Mouse (Mus musculus): ENCODE results near the gene Mt4.

The Mt4 gene

DNA sequence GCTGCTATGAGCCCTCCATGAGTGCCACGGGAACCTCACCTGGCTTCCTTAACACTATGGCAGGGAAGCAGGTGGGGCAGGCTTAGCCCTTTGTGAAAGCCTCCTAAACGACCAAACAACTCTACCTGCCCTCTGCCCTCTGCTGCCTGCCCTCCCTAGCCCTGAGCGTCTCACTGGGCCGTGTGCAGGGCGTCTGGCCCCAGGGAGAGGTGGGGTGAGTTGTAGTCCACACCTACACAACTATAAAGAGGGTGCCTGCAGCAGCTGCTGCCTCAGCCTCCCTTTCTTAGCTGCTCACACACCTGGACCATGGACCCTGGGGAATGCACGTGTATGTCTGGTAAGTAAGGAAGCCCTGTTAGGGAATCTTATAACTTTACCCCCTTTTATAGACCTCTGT is at the start of gene Mt4:
Gene Mt4 (plus strand): TSS at position 265 of the 400 bp plus-strand sequence.
- no peak for DNase-seq (ENCODE audit: extremely low read depth, insufficient read length, low spot score)

DNA sequence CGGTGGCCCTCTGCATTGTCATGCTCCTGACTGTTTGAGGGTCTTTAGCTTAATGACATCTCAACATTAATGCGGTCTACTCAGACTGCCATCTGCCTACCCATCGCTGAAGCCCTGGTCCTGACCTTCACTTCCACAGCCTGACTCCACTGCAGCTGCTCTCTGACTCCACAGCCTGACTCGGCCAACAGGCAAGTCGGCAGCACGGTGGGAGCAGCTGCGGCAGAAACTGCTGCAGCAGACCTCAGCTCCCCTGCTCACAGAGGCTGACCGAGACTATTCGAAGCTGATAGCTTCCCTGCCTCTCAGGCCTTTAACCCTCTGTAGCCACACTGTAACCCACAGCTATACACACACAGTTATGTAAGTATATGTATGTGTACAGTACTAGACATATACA is 49.0 kb upstream of the Mt4 start:
- DNase-seq (ENCODE audit: extremely low read depth, insufficient read length, low spot score): no peak

DNA sequence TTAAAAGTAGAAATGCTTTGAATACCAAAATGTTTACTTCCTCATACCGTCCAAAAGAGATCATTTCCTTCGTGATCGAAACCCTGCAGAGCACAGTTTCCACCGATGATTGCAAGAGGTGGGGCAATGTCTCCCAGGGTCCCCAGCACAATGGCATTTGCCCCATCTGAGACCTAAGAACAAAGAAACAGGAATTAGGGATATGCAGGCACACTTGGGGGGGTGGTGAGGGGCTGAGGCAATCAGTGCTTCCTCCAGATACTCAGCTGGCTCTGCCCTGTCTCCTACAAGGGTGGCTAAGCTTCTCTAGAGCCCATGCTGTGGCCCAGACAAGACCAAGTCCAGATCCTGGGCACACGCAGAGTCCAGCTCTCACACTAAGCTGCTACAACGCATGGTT is 47.3 kb upstream of the Mt4 start:
- no peak for DNase-seq (ENCODE audit: extremely low read depth, insufficient read length, low spot score)

DNA sequence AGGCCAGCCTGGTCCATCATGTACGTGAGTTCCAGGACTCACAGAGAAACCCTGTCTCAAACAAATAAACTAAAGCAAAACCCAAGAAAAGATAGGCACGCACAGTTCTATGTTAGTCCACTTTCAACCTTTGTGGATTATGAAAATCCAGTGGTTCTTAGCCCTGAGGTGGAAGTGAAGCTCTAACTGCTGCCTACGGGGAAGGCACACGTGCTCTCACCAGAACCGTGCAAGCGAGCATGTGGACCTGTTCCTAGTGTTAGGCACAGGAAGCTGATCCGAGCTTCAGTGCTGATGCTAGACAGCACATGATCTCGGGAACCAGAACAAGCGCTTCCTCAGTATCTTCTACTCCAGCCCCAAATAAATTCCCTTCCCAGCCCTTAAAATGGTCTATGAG is 44.1 kb upstream of the Mt4 start:
- DNase-seq (ENCODE audit: extremely low read depth, insufficient read length, low spot score): no peak

DNA sequence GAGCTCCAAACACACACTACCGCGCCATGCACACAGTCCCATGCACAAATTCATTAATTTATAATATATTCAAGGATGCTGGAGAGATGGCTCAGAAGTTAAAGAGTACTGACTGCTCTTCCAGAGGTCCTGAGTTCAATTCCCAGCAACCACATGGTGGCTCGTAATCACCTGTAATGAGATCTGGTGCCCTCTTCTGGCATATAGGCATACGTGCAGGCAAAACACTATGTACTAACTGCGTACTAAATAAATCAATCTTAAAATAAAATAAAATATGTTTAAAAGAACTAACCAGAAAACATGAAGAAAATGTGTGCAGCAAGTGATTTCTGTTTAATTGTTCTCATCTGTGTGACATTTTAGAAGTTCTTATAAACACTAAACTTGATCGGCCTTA is 42.7 kb upstream of the Mt4 start:
- DNase-seq (ENCODE audit: extremely low read depth, insufficient read length, low spot score): no peak

DNA sequence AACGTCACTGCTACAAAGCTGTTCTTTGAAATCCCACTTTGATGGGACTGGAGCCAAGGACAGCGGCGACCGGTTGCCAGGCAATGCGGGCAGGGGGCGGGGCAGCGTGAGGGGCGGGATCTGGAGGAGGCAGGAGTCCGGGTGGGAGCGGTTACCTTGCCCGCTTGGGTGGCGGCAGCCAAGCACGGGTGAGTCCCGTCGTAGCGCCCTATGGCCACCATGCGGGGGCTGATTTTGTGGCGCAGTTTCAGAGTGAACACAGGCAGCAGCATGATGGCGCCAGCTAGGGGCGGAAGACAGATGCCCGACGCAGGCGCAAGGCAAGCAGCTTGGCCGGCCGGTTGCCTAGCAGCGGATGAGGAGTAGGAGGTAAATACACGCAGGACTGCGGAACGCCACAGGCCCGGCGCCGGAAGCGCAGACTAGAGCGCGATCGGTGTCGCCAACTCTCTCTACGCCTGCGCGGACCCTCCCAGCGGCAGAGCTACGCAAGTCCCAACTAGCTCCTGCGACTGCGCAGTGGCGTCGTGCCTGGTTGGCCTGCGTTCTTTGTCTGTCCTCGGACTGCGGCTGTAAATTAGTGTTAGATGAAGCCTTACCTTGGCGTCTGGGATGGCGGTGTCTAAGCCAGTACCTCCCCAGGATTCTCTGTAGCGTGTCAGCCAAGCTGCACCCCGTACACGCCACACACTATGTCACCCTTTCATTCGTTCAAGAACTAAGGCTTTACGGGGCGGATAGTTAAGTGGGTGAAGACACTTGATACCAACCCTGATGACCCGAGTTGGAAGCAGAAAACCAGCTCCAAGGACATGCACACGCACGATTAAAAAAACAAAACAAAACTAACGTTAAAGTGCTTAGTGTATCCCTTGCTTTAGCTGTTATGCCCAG is 38.7 kb upstream of the Mt4 start, which contains the start of gene Bbs2:
Gene Bbs2 (minus strand): TSS at position 848 of the 894 bp plus-strand sequence.
- DNase-seq (ENCODE audit: extremely low read depth, insufficient read length, low spot score): peak; percentile 99

DNA sequence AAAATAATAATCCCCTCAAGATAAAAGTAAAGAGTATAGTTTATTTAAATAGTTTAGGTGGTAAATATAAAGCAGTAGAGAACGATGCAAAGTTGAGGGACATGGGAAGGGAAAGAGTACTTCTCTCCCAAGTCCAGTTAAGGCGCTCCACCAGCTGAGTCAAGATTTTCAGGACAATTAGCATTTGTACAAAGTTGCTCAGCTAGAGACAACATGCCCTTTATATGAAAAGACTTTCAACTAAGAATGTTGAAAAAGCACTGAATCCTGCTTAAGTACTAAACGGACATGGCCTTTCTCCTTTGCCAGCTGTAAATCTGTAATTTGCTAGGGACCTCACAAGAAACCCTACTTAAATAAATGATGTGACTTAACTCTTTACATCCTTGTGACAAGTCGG is 38.0 kb upstream of the Mt4 start:
- no peak for DNase-seq (ENCODE audit: extremely low read depth, insufficient read length, low spot score)

DNA sequence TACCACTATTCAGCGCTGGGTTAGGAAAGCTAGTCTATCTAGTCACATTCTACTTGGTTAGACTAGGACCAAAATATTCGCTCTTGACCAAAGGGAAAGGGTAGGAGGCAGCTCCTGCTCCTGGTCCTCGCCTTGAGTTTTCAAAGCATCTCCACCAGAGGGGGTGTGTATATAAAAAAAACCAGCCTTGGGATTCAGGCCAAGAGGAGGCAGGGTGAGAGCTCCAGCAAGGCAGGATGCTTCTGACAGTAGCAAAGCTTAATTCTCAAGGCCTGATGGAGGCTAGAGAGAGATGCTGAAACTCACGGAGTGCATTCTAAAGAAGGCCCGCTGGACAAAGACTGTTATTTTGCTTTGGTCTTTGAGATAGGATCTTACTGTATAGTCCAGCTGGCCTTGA is 32.9 kb upstream of the Mt4 start:
- no peak for DNase-seq (ENCODE audit: extremely low read depth, insufficient read length, low spot score)

DNA sequence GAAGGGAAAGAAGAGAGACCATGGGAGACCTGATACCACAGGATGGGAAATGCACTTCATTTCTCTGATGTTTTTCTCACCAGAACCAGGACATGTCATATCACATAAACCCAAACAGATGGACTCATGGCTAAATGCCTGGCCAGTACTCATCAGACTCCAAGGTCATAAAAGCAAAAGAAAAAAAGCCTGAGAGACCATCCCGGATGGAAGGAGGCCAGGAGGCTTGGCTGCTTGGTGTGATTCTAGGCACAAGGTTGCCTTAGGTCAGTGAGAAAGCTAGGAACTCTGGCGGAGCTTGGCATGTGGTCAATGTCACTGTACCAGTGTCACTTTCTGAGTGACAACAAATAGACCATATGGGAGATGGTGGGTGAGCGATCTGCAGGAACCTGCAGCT is 29.1 kb upstream of the Mt4 start:
- DNase-seq (ENCODE audit: extremely low read depth, insufficient read length, low spot score): no peak

DNA sequence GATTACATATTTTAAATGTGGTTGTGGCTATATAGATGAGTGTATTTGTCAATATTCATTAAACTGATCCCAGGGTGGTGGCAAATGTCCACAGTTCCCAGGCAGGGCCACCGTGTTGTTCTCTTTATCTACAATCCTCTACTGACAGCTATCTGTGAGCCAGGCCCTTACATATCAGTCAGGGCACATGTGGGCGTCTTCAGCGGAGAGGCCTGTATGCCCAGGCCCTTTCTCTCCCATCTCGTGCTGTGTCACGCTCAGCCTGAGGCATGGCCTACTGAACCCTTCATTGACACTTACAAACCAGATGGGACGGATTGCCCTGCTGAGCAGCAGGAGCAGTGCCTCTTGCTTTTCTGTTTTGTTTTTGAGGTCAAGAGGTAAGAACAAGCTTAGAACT is 27.6 kb upstream of the Mt4 start:
- DNase-seq (ENCODE audit: extremely low read depth, insufficient read length, low spot score): no peak

DNA sequence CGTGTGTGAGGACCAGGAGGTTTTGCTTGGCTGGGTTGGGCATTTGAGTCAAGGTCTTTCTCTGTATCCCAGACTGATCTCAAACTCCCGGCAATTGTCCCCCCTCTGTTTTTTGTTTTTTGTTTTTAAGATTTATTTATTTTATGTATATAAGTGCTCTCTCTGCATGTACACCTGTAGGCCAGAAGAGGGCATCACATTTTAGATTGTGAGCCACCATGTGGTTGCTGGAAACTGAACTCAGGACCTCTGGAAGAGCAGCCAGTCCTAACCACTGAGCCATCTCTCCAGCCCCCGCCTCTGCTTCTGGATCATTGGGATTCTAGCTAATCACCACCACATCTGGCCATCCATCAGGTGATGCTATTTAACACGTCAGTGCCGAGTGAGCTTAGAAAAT is 27.2 kb upstream of the Mt4 start:
- DNase-seq (ENCODE audit: extremely low read depth, insufficient read length, low spot score): no peak

DNA sequence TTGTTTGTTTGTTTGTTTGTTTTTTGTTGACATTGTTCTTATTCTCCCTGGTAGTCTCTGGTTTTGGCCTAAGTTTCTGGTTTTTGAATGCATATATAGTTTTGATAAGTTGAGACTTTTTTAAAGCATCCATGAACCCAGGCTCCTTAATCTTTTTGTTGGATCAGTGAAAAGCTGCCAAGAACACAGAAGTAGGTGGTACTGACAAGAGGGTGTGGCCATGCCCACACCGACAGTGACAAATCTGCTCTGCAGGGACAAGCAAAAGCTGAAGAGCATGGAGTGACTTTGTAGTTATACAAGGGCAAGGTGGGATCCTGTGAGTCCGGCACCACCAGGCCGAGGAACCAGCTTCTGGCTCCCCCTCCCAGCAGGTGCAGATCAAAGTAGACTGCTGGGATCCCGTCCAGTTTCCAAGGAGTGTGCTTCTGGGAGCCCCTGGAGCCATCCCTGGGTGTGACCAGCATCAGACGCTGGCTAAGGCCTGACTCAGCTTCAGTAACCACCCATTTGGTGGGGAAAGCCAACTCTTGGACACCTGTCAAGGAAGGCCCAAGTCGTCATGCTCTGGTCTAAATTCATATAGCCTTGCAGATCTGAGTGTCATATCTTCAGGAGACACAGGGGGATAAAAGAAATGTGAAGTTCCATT is 26.3 kb upstream of the Mt4 start:
- peak; percentile 82 for DNase-seq (ENCODE audit: extremely low read depth, insufficient read length, low spot score)

DNA sequence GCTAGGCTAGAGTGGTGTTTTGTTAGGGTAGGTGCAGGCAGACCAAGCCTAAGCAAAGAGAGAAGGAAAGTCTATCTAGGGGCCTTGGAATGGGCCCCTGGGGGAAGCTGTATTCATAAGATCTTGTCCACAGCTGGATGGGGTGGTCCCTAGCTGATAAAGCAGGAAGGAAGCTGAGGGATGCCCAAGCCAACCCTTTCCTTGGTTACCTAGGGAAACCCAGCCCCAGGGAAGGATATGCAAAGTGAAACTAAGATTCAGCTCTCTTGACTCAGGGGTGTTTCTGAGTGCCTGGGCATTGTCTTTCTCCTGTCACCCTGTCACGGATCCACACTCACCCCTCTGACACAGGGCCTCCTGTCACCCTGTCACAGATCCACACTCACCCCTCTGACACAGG is 23.6 kb upstream of the Mt4 start:
- DNase-seq (ENCODE audit: extremely low read depth, insufficient read length, low spot score): no peak

DNA sequence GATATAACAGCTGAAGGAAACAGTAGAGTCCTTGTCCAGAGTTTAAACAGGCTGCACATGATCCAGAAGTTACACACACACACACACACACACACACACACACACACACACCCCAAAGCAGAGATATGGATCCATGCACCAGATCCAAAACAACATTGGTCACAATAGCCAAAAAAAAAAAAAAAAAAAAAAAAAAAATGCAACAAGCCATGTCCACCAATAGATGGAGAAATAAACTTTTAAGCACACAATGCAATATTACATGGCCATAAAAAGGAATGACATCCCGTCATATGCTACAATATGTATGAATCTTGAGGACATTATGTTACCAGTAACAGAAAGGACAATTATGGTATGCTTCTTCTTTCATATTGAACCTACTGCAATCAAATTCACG is 23.0 kb upstream of the Mt4 start:
- no peak for DNase-seq (ENCODE audit: extremely low read depth, insufficient read length, low spot score)

DNA sequence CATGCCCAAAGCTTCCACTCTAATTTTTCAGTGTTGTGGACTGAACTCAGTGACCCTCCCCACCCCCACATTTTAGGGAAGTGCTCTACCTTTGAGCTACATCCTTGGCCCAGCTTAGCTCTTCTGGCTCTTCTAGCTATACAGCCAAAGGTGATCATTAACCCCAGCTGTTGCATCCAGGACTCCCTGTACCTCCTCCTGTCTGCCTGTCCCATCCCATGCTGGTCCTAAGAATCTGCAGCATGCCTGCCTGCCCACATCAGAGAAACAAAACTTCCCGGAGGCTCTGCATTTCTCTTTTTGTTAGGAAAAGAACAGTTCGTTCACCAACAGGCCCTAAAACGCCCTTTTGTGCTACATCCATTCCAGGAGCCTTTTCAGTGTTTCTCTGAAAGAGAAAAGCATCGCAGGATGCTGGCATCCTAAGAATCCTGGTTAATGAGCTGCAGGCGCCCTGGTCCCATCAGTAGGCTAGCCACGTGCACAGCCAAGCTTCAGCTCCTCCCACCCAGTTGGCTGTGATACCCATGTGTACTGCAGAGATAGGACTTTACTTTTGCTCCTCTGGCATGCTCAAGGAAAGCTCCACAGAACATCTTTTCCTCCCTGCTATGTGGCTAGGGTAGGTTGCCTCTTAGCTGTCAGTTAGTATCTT is 18.1 kb upstream of the Mt4 start:
- DNase-seq (ENCODE audit: extremely low read depth, insufficient read length, low spot score): no peak

DNA sequence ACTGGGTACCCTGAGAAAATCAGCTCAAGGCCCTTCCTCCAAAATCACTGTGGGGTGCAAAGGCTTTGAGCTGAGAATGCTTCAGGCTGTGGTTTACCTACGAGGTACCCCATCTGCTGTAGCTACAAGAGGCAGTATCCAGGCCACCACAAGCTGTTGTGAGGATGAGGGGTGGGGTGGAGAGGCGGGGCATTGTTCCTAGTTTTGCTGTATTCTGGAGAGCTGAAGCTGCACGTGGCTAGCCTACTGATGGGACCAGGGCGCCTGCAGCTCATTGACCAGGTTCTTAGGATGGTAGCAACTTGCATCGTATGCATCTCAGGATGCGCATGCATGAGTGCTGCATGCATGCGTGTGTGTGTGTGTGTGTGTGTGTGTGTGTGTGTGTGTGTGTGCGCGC is 15.4 kb upstream of the Mt4 start:
- no peak for DNase-seq (ENCODE audit: extremely low read depth, insufficient read length, low spot score)

DNA sequence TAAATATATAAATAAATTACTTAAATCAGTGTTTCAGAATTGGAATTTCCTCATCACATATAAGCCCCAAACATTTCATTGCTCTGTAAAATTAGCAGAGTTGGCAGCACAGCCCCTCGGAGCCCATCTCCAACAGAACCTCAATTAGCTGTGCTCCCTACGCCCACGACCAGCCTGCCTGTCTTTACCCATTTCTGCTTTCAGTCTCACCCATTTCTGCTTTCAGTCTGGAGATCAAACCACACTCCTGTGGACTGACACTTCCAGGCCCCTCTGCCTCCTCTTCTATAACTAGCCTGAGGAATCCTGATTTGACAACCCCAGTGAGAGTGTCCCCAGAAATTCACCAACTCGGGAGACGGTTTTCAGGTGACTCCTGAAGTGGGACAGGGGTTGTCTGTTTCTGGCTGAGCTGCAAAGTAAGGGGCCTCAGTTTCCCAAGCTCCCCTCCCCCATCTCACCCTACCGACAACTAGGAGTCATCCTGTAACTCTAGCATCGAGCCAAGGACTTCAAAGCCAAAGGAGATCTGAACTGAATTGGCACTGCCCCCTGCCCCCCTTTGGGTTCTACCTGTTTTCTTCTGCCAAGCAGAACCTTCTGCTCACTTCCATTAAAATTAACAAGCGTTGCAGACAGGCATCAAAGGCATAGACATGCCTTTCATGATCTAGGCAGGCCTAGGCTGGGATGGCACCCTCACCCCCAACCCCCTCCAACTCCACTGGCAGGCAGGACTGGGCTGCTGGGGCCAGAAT is 14.1 kb upstream of the Mt4 start:
- no peak for DNase-seq (ENCODE audit: extremely low read depth, insufficient read length, low spot score)

DNA sequence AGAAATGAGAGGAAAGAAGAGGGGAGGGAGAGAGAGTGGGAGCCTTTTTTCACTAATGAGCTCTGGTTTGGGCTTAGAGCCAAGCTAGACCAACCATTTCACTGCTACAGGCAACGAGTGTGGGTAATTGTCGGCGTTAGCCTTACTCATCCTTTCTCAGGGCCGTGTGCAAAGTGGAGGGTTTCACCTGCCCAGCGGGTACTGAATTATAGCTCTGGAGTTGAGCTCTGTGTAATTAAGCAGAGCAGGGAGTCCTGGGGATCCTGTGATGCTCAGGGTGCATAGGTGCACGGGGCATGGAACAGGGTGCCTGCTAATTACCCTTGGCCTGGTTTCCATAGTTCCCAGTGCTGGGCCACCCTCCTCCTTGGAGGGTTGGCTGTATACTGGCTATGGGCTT is 9.3 kb upstream of the Mt4 start:
- DNase-seq (ENCODE audit: extremely low read depth, insufficient read length, low spot score): no peak

DNA sequence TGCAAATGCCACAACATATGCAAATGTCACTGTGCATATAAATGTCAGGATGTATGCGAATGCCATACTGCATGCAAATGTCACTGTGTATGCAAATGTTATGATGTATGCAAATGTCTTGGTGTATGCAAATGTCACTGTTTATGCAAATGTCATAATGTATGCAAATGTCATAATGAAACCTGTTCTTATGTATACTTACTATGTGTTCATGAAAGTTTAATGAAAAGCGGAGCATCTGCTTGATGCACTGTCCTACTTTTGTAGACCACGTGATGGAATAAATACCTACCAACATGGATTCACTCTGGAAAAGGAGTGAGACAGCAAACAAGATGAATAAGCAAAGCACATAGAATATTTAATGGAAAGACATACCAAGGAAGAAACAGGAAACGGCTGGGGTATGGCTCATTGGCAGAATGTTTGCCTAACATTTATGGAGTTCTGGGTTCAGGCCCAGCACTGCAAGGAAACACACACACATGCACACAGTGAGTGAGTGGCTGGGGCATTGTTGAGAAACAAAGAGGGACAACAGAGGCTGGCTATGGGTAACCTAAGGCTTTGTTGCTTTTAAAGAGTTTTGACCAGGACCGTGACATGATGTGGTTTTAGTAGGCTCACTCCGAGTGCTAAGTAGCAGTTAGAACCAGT is 7.7 kb upstream of the Mt4 start:
- no peak for DNase-seq (ENCODE audit: extremely low read depth, insufficient read length, low spot score)

DNA sequence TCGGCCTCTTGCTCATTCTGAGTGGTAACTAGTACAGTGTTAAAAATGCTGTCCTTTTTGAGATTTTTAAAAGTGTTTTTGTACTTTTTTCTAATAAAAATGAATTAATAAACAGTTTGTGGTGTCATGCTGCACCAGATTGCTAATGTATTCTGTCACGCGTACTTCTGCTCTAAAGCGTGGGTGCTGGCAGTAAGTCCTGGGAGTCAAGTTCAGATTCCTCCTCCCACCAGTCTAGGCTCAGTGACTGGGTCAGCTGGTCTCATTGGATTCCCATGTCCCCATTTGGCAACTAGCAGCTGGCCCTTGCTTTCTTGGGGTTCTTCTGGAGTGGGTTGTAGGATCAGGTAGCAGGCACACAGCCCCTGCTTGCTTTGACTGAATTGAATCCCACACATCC is 6.9 kb upstream of the Mt4 start:
- DNase-seq (ENCODE audit: extremely low read depth, insufficient read length, low spot score): no peak

DNA sequence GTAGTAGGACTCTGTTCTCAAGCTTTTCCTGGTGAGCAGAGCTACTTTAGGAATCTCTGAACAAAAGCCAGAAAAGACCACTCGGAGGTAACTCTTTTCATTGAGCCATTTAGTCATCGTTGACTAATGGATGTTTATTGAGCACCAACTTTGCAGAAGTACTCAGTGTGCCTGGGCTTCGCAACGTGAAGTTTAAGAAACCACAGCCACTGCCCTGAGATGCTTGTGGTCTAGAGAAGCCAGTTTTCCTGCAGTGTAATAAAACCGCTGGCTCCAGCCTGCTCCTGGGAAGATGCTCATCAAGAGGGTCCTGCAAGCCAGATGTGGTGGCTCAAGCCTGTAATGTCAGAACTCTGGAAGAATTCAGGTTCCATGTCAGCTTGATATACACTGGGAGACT is 4.9 kb upstream of the Mt4 start:
- DNase-seq (ENCODE audit: extremely low read depth, insufficient read length, low spot score): peak; percentile 52
